19 mouse cellular contexts compared by ENCODE assay signal in the genomic region with DNA sequence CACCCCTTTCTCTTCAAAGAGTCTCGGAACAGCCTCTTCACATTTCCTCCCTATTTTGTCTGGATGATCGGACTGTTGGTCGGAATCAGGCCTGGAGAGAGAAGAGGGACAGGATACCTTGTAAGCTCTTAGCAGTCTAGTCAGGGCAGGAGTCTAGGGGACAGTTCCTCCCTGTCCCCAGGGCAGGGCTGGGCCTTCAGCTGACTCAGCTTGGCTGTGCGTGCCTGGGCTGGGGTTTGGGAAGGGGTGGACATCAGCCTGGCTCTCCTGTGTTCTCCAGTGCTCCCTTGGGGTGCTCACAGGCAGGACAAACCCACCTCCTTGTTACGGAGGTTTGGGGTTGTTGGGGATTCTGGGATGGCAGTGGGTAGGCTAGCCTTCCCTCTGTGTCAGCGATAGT. TPM values are rescaled to one million over a fixed set of nuclear protein-coding genes. Genes with fewer than 3 reads are reported as not detected.
DNase-seq lines count a peak whose midpoint lies in the region; ATAC-seq and TF ChIP-seq lines count a peak whose summit lies in the region.
"Had no signal": no experiment of that assay in that cellular context is flagged by ENCODE, and none has a peak within 500 bp of the region (broad histone marks: within the 10 kb centered on the region; RNA-seq: fewer than 3 reads in every experiment).

No protein-coding gene starts in this region.

- H3K4me1 ChIP-seq in heart, embryonic 16.5 days (ENCODE audit: control insufficient read depth, insufficient read depth, low read length) = peaks cover 24% of the 10 kb centered on the region
- peaks cover 39% of the 10 kb centered on the region for H3K4me1 ChIP-seq in lung, embryonic 15.5 days
- peaks cover 7% of the 10 kb centered on the region for H3K4me1 ChIP-seq in lung, adult 2 months (ENCODE audit: control insufficient read depth, insufficient read depth, low read length)
- H3K4me1 ChIP-seq in liver, embryonic 13.5 days (replicated peaks) = peaks cover 65% of the 10 kb centered on the region
- no peaks in the 10 kb centered on the region for H3K4me1 ChIP-seq in stomach, postnatal 0 days (replicated peaks; ENCODE audit: control insufficient read depth, insufficient read depth)

- no peak overlapping the region for H3K4me3 ChIP-seq in heart, embryonic 16.5 days (ENCODE audit: low read length)
- 0 out of 2 replicates have a peak overlapping the region, but pooled peaks have one; percentile 0 for H3K4me3 ChIP-seq in lung, embryonic 15.5 days
- H3K4me3 ChIP-seq in lung, adult 2 months (replicated peaks; ENCODE audit: extremely low read depth, low read depth, low read length) = no peak overlapping the region
- no peak overlapping the region for H3K4me3 ChIP-seq in liver, embryonic 13.5 days (replicated peaks)
- peak overlapping the region; percentile 58 for H3K4me3 ChIP-seq in stomach, postnatal 0 days (ENCODE audit: low read depth, low read length)
- H3K4me3 ChIP-seq: forebrain, embryonic 13.5 days; hindbrain, embryonic 13.5 days had no signal

- H3K9ac ChIP-seq in heart, embryonic 16.5 days (ENCODE audit: low read length) = 0 out of 2 replicates have a peak overlapping the region, but pooled peaks have one; percentile 18
- H3K9ac ChIP-seq in lung, embryonic 15.5 days = peak overlapping the region; percentile 11; the same call in 1 of the 2 replicates
- H3K9ac ChIP-seq in liver, embryonic 13.5 days = no peak overlapping the region
- peak overlapping the region; percentile 78 for H3K9ac ChIP-seq in stomach, postnatal 0 days (ENCODE audit: low read length)
- H3K9ac ChIP-seq: forebrain, embryonic 13.5 days; hindbrain, embryonic 13.5 days had no signal

- no peak overlapping the region for H3K4me2 ChIP-seq in heart, embryonic 16.5 days (ENCODE audit: low read depth, low read length)
- H3K4me2 ChIP-seq in lung, embryonic 15.5 days = peak overlapping the region; percentile 85
- no peak overlapping the region for H3K4me2 ChIP-seq in liver, embryonic 13.5 days
- peak overlapping the region; percentile 61 for H3K4me2 ChIP-seq in stomach, postnatal 0 days (replicated peaks; ENCODE audit: low read depth)
- H3K4me2 ChIP-seq: forebrain, embryonic 13.5 days; hindbrain, embryonic 13.5 days had no signal

- no peaks in the 10 kb centered on the region for H3K27me3 ChIP-seq in heart, embryonic 16.5 days (ENCODE audit: control insufficient read depth, insufficient read depth, low read length)
- H3K27me3 ChIP-seq in lung, embryonic 15.5 days = peaks cover 27% of the 10 kb centered on the region
- peaks cover 32% of the 10 kb centered on the region for H3K27me3 ChIP-seq in liver, embryonic 13.5 days
- H3K27me3 ChIP-seq in stomach, postnatal 0 days (ENCODE audit: control insufficient read depth, insufficient read depth, low read length) = no peaks in the 10 kb centered on the region

- no peak for DNase-seq in heart, adult 8-10 months (ENCODE audit: low spot score)
- no peak for DNase-seq in lung, adult 2 months
- DNase-seq in liver, embryonic 13.5 days = no peak
- DNase-seq in stomach, postnatal 0 days (ENCODE audit: low spot score) = no peak
- no peak for DNase-seq in testis, postnatal 14 days (ENCODE audit: low spot score)
- no peak for DNase-seq in right cerebral cortex, postnatal 4 days
- DNase-seq: cerebellum, adult 18-20 months; gastrocnemius, postnatal 36 days; layer of hippocampus, adult 9-11 months; spleen, adult 18-20 months had no signal

- 75% methylated on average over 6 of the region's 6 CpGs for WGBS in heart, embryonic 16.5 days
- 60% methylated on average over 6 of the region's 6 CpGs for WGBS in lung, embryonic 15.5 days
- WGBS in lung, adult 2 months = 62% methylated on average over 6 of the region's 6 CpGs
- WGBS in liver, embryonic 13.5 days (ENCODE audit: insufficient replicate concordance) = 62% methylated on average over 6 of the region's 6 CpGs
- WGBS in stomach, postnatal 0 days = 46% methylated on average over 6 of the region's 6 CpGs

- H3K9me3 ChIP-seq in heart, embryonic 16.5 days (replicated peaks; ENCODE audit: control insufficient read depth, low read length) = no peaks in the 10 kb centered on the region
- no peaks in the 10 kb centered on the region for H3K9me3 ChIP-seq in lung, embryonic 15.5 days
- no peaks in the 10 kb centered on the region for H3K9me3 ChIP-seq in liver, embryonic 13.5 days (replicated peaks)
- H3K9me3 ChIP-seq in stomach, postnatal 0 days (ENCODE audit: control insufficient read depth, low read length) = no peaks in the 10 kb centered on the region
- H3K9me3 ChIP-seq: forebrain, embryonic 13.5 days; G1E; hindbrain, embryonic 13.5 days had no signal

- no peak overlapping the region for H3K27ac ChIP-seq in heart, embryonic 16.5 days (ENCODE audit: low read length)
- 0 out of 2 replicates have a peak overlapping the region, but pooled peaks have one; percentile 41 for H3K27ac ChIP-seq in lung, embryonic 15.5 days
- H3K27ac ChIP-seq in liver, embryonic 13.5 days = peak overlapping the region; percentile 56; the same call in 1 of the 2 replicates
- H3K27ac ChIP-seq in stomach, postnatal 0 days (replicated peaks) = peak overlapping the region; percentile 91
- H3K27ac ChIP-seq: forebrain, embryonic 13.5 days; hindbrain, embryonic 13.5 days had no signal

- ATAC-seq in heart, embryonic 16.5 days (replicated peaks; ENCODE audit: extremely low read depth, insufficient read depth, low FRiP score) = no peak
- ATAC-seq in lung, embryonic 15.5 days (ENCODE audit: borderline replicate concordance, extremely low read depth, low FRiP score, low TSS enrichment) = no peak
- ATAC-seq in liver, embryonic 13.5 days (ENCODE audit: low read depth) = no peak
- ATAC-seq in stomach, postnatal 0 days (ENCODE audit: low FRiP score, low TSS enrichment) = no peak
- ATAC-seq: forebrain, embryonic 13.5 days had no signal

- no peak for TF ChIP-seq EP300 in stomach, postnatal 0 days (optimal IDR thresholded peaks at IDR 0.05)

- TF ChIP-seq CTCF in lung, adult 2 months (IDR thresholded peaks at IDR 0.05; ENCODE audit: insufficient read depth, low read length) = no peak
- TF ChIP-seq CTCF in stomach, postnatal 0 days (IDR thresholded peaks at IDR 0.05; ENCODE audit: low read depth) = no peak

- H3K36me3 ChIP-seq in heart, embryonic 16.5 days (ENCODE audit: control insufficient read depth, insufficient read depth) = no peaks in the 10 kb centered on the region
- H3K36me3 ChIP-seq in lung, embryonic 15.5 days = no peaks in the 10 kb centered on the region
- no peaks in the 10 kb centered on the region for H3K36me3 ChIP-seq in liver, embryonic 13.5 days
- no peaks in the 10 kb centered on the region for H3K36me3 ChIP-seq in stomach, postnatal 0 days (ENCODE audit: control insufficient read depth, insufficient read depth, low read length)
- H3K36me3 ChIP-seq: G1E; hindbrain, embryonic 13.5 days had no signal

- no peak for TF ChIP-seq POLR2A in lung, adult 2 months (IDR thresholded peaks at IDR 0.05; ENCODE audit: borderline replicate concordance, extremely low read depth, low read depth, low read length)

RNA-seq across cellular contexts. Expression of gene 1700001C19Rik, which starts 1.4 kb away (rescaled TPM):
- polyA plus RNA-seq in heart, embryonic 16.5 days (2015; fragmentation: Nextera tagmentation; extraction: Ambion mirVana) = 0.57 and 0.64 TPM in 2 replicates
- total RNA-seq in heart, adult 8-10 months (2022) = not detected
- 0.14 and 0.45 TPM in 2 replicates for polyA plus RNA-seq in lung, embryonic 15.5 days (2015; fragmentation: Nextera tagmentation; extraction: Ambion mirVana)
- polyA plus RNA-seq in lung, adult 2 months (2012; rRNA removed) = 0.14 and 0.20 TPM in 2 replicates
- polyA plus RNA-seq in liver, embryonic 13.5 days (2015; fragmentation: Nextera tagmentation; extraction: Ambion mirVana) = 0.78 and 0.88 TPM in 2 replicates
- 0.24 and 0.45 TPM in 2 replicates for polyA plus RNA-seq in stomach, postnatal 0 days (2015; fragmentation: Nextera tagmentation; extraction: Ambion mirVana)
- total RNA-seq: adrenal gland, adult 2 months; G1E; gastrocnemius, postnatal 36 days; megakaryocyte-erythroid progenitor cell, adult 5-6 weeks had no signal
- polyA plus RNA-seq: C2C12, G1E had no signal

RNA-seq across cellular contexts. Expression of gene AI661453, which starts 2.2 kb away (rescaled TPM):
- polyA plus RNA-seq in heart, embryonic 16.5 days (2015; fragmentation: Nextera tagmentation; extraction: Ambion mirVana) = 0.77 and 0.92 TPM in 2 replicates
- 1 to 10 TPM in 3 of 4 experiments, under 1 TPM in 1; 0.50 to 2.1 (median 1.2) TPM for total RNA-seq in heart, adult 8-10 months (2022)
- 2.0 and 2.4 TPM in 2 replicates for polyA plus RNA-seq in lung, embryonic 15.5 days (2015; fragmentation: Nextera tagmentation; extraction: Ambion mirVana)
- polyA plus RNA-seq in lung, adult 2 months (2012; rRNA removed) = 9.2 and 13.0 TPM in 2 replicates
- polyA plus RNA-seq in liver, embryonic 13.5 days (2015; fragmentation: Nextera tagmentation; extraction: Ambion mirVana) = 0.16 and 0.24 TPM in 2 replicates
- polyA plus RNA-seq in stomach, postnatal 0 days (2015; fragmentation: Nextera tagmentation; extraction: Ambion mirVana) = 8.9 and 10.9 TPM in 2 replicates
- polyA plus RNA-seq: neural tube, embryonic 14.5 days had no signal

RNA-seq across cellular contexts. Expression of gene Guca1a, which starts 38.2 kb away (rescaled TPM):
- 1.2 and 2.1 TPM in 2 replicates for polyA plus RNA-seq in heart, embryonic 16.5 days (2015; fragmentation: Nextera tagmentation; extraction: Ambion mirVana)
- under 1 TPM in 1 of 4 experiments, not detected in 3; 0.33 TPM for total RNA-seq in heart, adult 8-10 months (2022)
- 1.7 and 2.0 TPM in 2 replicates for polyA plus RNA-seq in lung, embryonic 15.5 days (2015; fragmentation: Nextera tagmentation; extraction: Ambion mirVana)
- polyA plus RNA-seq in lung, adult 2 months (2012; rRNA removed) = 1.1 and 2.9 TPM in 2 replicates
- polyA plus RNA-seq in liver, embryonic 13.5 days (2015; fragmentation: Nextera tagmentation; extraction: Ambion mirVana) = 0.81 and 0.95 TPM in 2 replicates
- 5.4 and 6.7 TPM in 2 replicates for polyA plus RNA-seq in stomach, postnatal 0 days (2015; fragmentation: Nextera tagmentation; extraction: Ambion mirVana)
- total RNA-seq: G1E; gastrocnemius, postnatal 36 days; megakaryocyte-erythroid progenitor cell, adult 5-6 weeks had no signal

RNA-seq across cellular contexts. Expression of gene Guca1b, which starts 53.4 kb away (rescaled TPM):
- 0.95 and 1.2 TPM in 2 replicates for polyA plus RNA-seq in heart, embryonic 16.5 days (2015; fragmentation: Nextera tagmentation; extraction: Ambion mirVana)
- total RNA-seq in heart, adult 8-10 months (2022) = under 1 TPM in 3 of 4 experiments, not detected in 1; 0.17 to 0.37 (median 0.35) TPM
- polyA plus RNA-seq in lung, embryonic 15.5 days (2015; fragmentation: Nextera tagmentation; extraction: Ambion mirVana) = 0.47 and 0.87 TPM in 2 replicates
- polyA plus RNA-seq in lung, adult 2 months (2012; rRNA removed) = 1.0 and 1.3 TPM in 2 replicates
- 0.43 and 0.58 TPM in 2 replicates for polyA plus RNA-seq in liver, embryonic 13.5 days (2015; fragmentation: Nextera tagmentation; extraction: Ambion mirVana)
- 0.17 and 0.22 TPM in 2 replicates for polyA plus RNA-seq in stomach, postnatal 0 days (2015; fragmentation: Nextera tagmentation; extraction: Ambion mirVana)
- total RNA-seq: G1E had no signal
- polyA plus RNA-seq: G1E had no signal

Comparison
In these comparisons a context has a peak if more than half of its experiments do, and no peak if none do; other contexts are left out.
1. H3K4me3 ChIP-seq: peak in lung, embryonic 15.5 days (single experiment) and stomach, postnatal 0 days (single experiment); none in heart, embryonic 16.5 days (single experiment), lung, adult 2 months (single experiment) and liver, embryonic 13.5 days (single experiment).
2. H3K4me2 ChIP-seq: peak in lung, embryonic 15.5 days (single experiment) and stomach, postnatal 0 days (single experiment); none in heart, embryonic 16.5 days (single experiment) and liver, embryonic 13.5 days (single experiment).